Mouse (Mus musculus): Measurements from ENCODE around the gene Dab1. TPM values are rescaled to one million over a fixed set of nuclear protein-coding genes. Genes with fewer than 3 reads are reported as not detected.

Gene Dab1
- polyA plus RNA-seq, 1 experiment from 2014 or later: 1.3 TPM

GRCm38 (mm10) chr4:104674706-104675105, 1055.5 kb downstream of the Dab1 start:
- no peak overlapping the region for H3K27ac ChIP-seq (ENCODE audit: low read length)
- no peaks in the 10 kb centered on the region for H3K4me1 ChIP-seq (ENCODE audit: control insufficient read depth, low read depth, low read length)
- H3K9ac ChIP-seq (ENCODE audit: low read depth, low read length): no peak overlapping the region
- no peaks in the 10 kb centered on the region for H3K9me3 ChIP-seq (replicated peaks; ENCODE audit: control insufficient read depth, low read length)
- 57% methylated on average over 5 of the region's 5 CpGs for WGBS (ENCODE audit: insufficient replicate concordance)
- no peak for ATAC-seq (ENCODE audit: low read depth)
- H3K27me3 ChIP-seq (ENCODE audit: control insufficient read depth, insufficient read depth, low read depth, low read length): no peaks in the 10 kb centered on the region
- no peak overlapping the region for H3K4me3 ChIP-seq (ENCODE audit: low read depth, low read length)
- no peak overlapping the region for H3K4me2 ChIP-seq (ENCODE audit: low read depth, low read length)
- H3K36me3 ChIP-seq (ENCODE audit: control insufficient read depth, insufficient read depth): no peaks in the 10 kb centered on the region

- H3K36me3 ChIP-seq (ENCODE audit: control insufficient read depth, insufficient read depth): no peaks in the 10 kb centered on the region
- whole genome bisulfite sequencing (ENCODE audit: insufficient replicate concordance): 68% methylated on average over 7 of the region's 7 CpGs
- H3K9ac ChIP-seq (ENCODE audit: low read depth, low read length): no peak overlapping the region
- no peak for ATAC-seq (ENCODE audit: low read depth)
- no peaks in the 10 kb centered on the region for H3K27me3 ChIP-seq (ENCODE audit: control insufficient read depth, insufficient read depth, low read depth, low read length)
- H3K4me3 ChIP-seq (ENCODE audit: low read depth, low read length): no peak overlapping the region
- no peak overlapping the region for H3K27ac ChIP-seq (ENCODE audit: low read length)
- no peaks in the 10 kb centered on the region for H3K9me3 ChIP-seq (replicated peaks; ENCODE audit: control insufficient read depth, low read length)
- no peaks in the 10 kb centered on the region for H3K4me1 ChIP-seq (ENCODE audit: control insufficient read depth, low read depth, low read length)
- H3K4me2 ChIP-seq (ENCODE audit: low read depth, low read length): no peak overlapping the region
These were observed 1059.1 kb downstream of the Dab1 start for GRCm38 (mm10) chr4:104678234-104678633.

- Histone ChIP-seq H3K4me1 (ENCODE audit: control insufficient read depth, low read depth, low read length) (no peaks in the 10 kb centered on the region), H3K27ac (ENCODE audit: low read length) (no peak overlapping the region), H3K36me3 (ENCODE audit: control insufficient read depth, insufficient read depth) (no peaks in the 10 kb centered on the region), H3K9ac (ENCODE audit: low read depth, low read length) (no peak overlapping the region), H3K4me3 (ENCODE audit: low read depth, low read length) (no peak overlapping the region), H3K27me3 (ENCODE audit: control insufficient read depth, insufficient read depth, low read depth, low read length) (no peaks in the 10 kb centered on the region), H3K9me3 (replicated peaks; ENCODE audit: control insufficient read depth, low read length) (no peaks in the 10 kb centered on the region), H3K4me2 (ENCODE audit: low read depth, low read length) (no peak overlapping the region)
- WGBS (ENCODE audit: insufficient replicate concordance): 58% methylated on average over 4 of the region's 4 CpGs
- ATAC-seq (ENCODE audit: low read depth): no peak
These were observed 1061.3 kb downstream of the Dab1 start for GRCm38 (mm10) chr4:104680475-104680874.

- Histone ChIP-seq H3K4me1 (ENCODE audit: control insufficient read depth, low read depth, low read length) (no peaks in the 10 kb centered on the region), H3K27ac (ENCODE audit: low read length) (no peak overlapping the region), H3K4me2 (ENCODE audit: low read depth, low read length) (no peak overlapping the region), H3K27me3 (ENCODE audit: control insufficient read depth, insufficient read depth, low read depth, low read length) (no peaks in the 10 kb centered on the region), H3K4me3 (ENCODE audit: low read depth, low read length) (no peak overlapping the region), H3K36me3 (ENCODE audit: control insufficient read depth, insufficient read depth) (no peaks in the 10 kb centered on the region), H3K9me3 (replicated peaks; ENCODE audit: control insufficient read depth, low read length) (no peaks in the 10 kb centered on the region), H3K9ac (ENCODE audit: low read depth, low read length) (no peak overlapping the region)
- WGBS (ENCODE audit: insufficient replicate concordance): 59% methylated on average over 18 of the region's 18 CpGs
- ATAC-seq (ENCODE audit: low read depth): no peak
These were observed 1067.1 kb downstream of the Dab1 start for GRCm38 (mm10) chr4:104686137-104686809.

DNA sequence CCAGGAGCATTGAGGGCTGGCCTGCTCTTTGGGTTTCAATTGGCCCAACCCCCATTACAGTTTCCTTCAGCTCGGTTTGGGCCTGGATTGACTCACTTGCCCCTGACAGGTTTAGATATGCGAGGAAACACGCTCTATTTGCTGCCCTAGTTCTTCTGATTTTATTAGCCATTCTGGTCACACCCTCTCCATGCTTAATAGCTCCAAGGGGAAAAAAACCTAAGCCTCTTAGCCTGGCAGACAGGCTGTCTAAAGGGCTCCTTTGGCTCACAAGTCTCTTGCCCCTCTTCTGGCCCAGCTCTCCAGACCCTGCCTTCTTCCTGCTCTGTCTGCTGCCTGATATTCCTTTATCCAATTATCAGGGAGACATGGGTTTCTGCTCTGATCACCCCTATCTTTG, 1069.9 kb downstream of the Dab1 start:
- Histone ChIP-seq H3K27ac (ENCODE audit: low read length) (no peak overlapping the region), H3K27me3 (ENCODE audit: control insufficient read depth, insufficient read depth, low read depth, low read length) (no peaks in the 10 kb centered on the region), H3K4me2 (ENCODE audit: low read depth, low read length) (no peak overlapping the region), H3K4me3 (ENCODE audit: low read depth, low read length) (no peak overlapping the region), H3K9me3 (replicated peaks; ENCODE audit: control insufficient read depth, low read length) (no peaks in the 10 kb centered on the region), H3K36me3 (ENCODE audit: control insufficient read depth, insufficient read depth) (no peaks in the 10 kb centered on the region), H3K9ac (ENCODE audit: low read depth, low read length) (no peak overlapping the region), H3K4me1 (ENCODE audit: control insufficient read depth, low read depth, low read length) (no peaks in the 10 kb centered on the region)
- ATAC-seq (ENCODE audit: low read depth): no peak
- 35% methylated on average over 3 of the region's 3 CpGs for WGBS (ENCODE audit: insufficient replicate concordance)

- ATAC-seq (ENCODE audit: low read depth): no peak
These were observed 1071.9 kb downstream of the Dab1 start for GRCm38 (mm10) chr4:104691026-104691425.

GRCm38 (mm10) chr4:104694188-104694587, 1075.0 kb downstream of the Dab1 start:
- H3K4me2 ChIP-seq (ENCODE audit: low read depth, low read length): no peak overlapping the region
- no peaks in the 10 kb centered on the region for H3K27me3 ChIP-seq (ENCODE audit: control insufficient read depth, insufficient read depth, low read depth, low read length)
- WGBS (ENCODE audit: insufficient replicate concordance): 70% methylated on average over 11 of the region's 11 CpGs
- H3K27ac ChIP-seq (ENCODE audit: low read length): no peak overlapping the region
- H3K4me1 ChIP-seq (ENCODE audit: control insufficient read depth, low read depth, low read length): no peaks in the 10 kb centered on the region
- no peak for ATAC-seq (ENCODE audit: low read depth)
- H3K36me3 ChIP-seq (ENCODE audit: control insufficient read depth, insufficient read depth): no peaks in the 10 kb centered on the region
- H3K9me3 ChIP-seq (replicated peaks; ENCODE audit: control insufficient read depth, low read length): no peaks in the 10 kb centered on the region
- no peak overlapping the region for H3K9ac ChIP-seq (ENCODE audit: low read depth, low read length)
- no peak overlapping the region for H3K4me3 ChIP-seq (ENCODE audit: low read depth, low read length)

More at GRCm38 (mm10) chr4:104691026-104691425, 1071.9 kb downstream of the Dab1 start:
- 69% methylated on average over 7 of the region's 7 CpGs for WGBS (ENCODE audit: insufficient replicate concordance)
- H3K36me3 ChIP-seq (ENCODE audit: control insufficient read depth, insufficient read depth): no peaks in the 10 kb centered on the region
- H3K4me2 ChIP-seq (ENCODE audit: low read depth, low read length): no peak overlapping the region
- H3K27ac ChIP-seq (ENCODE audit: low read length): no peak overlapping the region
- H3K4me3 ChIP-seq (ENCODE audit: low read depth, low read length): no peak overlapping the region
- no peaks in the 10 kb centered on the region for H3K4me1 ChIP-seq (ENCODE audit: control insufficient read depth, low read depth, low read length)
- no peaks in the 10 kb centered on the region for H3K27me3 ChIP-seq (ENCODE audit: control insufficient read depth, insufficient read depth, low read depth, low read length)
- no peaks in the 10 kb centered on the region for H3K9me3 ChIP-seq (replicated peaks; ENCODE audit: control insufficient read depth, low read length)
- H3K9ac ChIP-seq (ENCODE audit: low read depth, low read length): no peak overlapping the region

DNA sequence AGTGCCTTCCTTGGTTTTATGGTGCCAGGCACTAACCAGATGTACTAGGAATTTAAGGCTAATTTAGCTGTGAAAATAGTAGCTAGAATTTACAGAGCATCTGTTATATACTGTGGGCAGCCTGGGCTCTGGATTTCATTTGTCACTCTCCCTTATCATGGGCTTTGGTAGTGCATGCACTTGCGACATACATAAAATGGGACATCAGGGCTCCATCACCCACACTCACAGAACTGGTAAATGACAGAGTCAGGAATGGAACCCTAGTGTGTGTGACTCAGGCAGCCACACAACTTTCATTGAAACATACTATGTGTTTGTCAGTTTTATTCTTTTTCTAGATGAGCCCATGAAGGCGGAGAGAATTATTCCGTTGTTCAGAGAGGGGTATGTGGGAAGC, 1077.4 kb downstream of the Dab1 start:
- Histone ChIP-seq H3K27me3 (ENCODE audit: control insufficient read depth, insufficient read depth, low read depth, low read length) (no peaks in the 10 kb centered on the region), H3K9me3 (replicated peaks; ENCODE audit: control insufficient read depth, low read length) (no peaks in the 10 kb centered on the region), H3K4me2 (ENCODE audit: low read depth, low read length) (no peak overlapping the region), H3K27ac (ENCODE audit: low read length) (no peak overlapping the region), H3K4me3 (ENCODE audit: low read depth, low read length) (no peak overlapping the region), H3K36me3 (ENCODE audit: control insufficient read depth, insufficient read depth) (no peaks in the 10 kb centered on the region), H3K9ac (ENCODE audit: low read depth, low read length) (no peak overlapping the region), H3K4me1 (ENCODE audit: control insufficient read depth, low read depth, low read length) (no peaks in the 10 kb centered on the region)
- WGBS (ENCODE audit: insufficient replicate concordance): 75% methylated on average over 3 of the region's 3 CpGs
- no peak for ATAC-seq (ENCODE audit: low read depth)

- Histone ChIP-seq H3K9ac (ENCODE audit: low read depth, low read length) (no peak overlapping the region), H3K9me3 (replicated peaks; ENCODE audit: control insufficient read depth, low read length) (no peaks in the 10 kb centered on the region), H3K4me1 (ENCODE audit: control insufficient read depth, low read depth, low read length) (no peaks in the 10 kb centered on the region), H3K4me3 (ENCODE audit: low read depth, low read length) (no peak overlapping the region), H3K4me2 (ENCODE audit: low read depth, low read length) (no peak overlapping the region), H3K27me3 (ENCODE audit: control insufficient read depth, insufficient read depth, low read depth, low read length) (no peaks in the 10 kb centered on the region), H3K27ac (ENCODE audit: low read length) (no peak overlapping the region), H3K36me3 (ENCODE audit: control insufficient read depth, insufficient read depth) (no peaks in the 10 kb centered on the region)
- no peak for ATAC-seq (ENCODE audit: low read depth)
- WGBS (ENCODE audit: insufficient replicate concordance): 45% methylated on average over 4 of the region's 4 CpGs
These were observed 1078.5 kb downstream of the Dab1 start for GRCm38 (mm10) chr4:104697703-104698102.

Measured in liver, embryonic 16.5 days (tissue).